Mouse (Mus musculus): ENCODE results near the gene Itga6.

GRCm38 (mm10) chr2:71816391-71817041 lies 71.1 kb downstream of the Itga6 start:
- peak; percentile 82 for TF ChIP-seq CTCF (IDR thresholded peaks at IDR 0.05; ENCODE audit: low read depth)
- no peak for TF ChIP-seq EP300 (IDR thresholded peaks at IDR 0.05; ENCODE audit: low read depth)

Data from heart, postnatal 0 days (tissue).